Mouse (Mus musculus): Measurements from ENCODE around the gene Synpo2. TPM values are rescaled to one million over a fixed set of nuclear protein-coding genes. Genes with fewer than 3 reads are reported as not detected.

The Synpo2 gene
- polyA plus RNA-seq, 1 experiment from 2014 or later, result 2.8 TPM

DNA sequence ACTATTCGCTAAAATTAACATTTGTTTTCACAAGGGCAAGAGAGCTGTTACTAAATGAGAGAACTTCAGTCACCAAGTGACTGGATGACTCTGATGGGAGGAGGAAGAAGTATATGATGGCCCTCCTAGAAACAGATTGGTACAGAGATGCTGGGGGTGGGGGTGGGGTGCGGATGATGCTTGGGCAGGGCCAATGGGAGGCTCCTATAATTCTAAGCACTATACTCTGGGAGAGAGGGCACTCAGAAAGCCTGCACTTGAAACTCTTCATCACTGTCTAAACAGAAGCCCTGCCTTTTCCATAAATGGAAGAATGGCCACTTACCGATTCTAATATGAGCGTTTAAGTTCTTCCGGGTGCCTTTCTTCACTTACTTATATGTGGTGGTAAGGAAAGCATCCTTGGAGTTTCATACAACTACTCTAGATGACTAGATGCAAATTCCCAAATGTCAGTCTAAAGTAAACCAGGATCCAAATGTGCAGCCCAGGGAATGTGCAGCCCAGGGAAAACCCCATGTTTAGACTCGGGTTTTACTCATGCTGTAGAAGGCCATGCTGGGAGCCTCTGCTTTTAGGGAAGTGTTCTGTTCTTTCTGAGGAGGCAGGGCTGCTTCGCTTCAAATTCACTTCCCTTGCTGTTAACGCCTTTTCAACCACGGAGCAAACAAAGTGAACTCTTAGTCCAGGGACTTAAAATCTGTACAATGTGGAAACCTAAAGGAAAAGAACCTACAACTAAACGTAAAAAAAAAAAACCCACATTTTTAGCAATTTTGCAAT lies 86.4 kb downstream of the Synpo2 start:
- Histone ChIP-seq H3K9me3 (ENCODE audit: control insufficient read depth, low read length) (no peaks in the 10 kb centered on the region), H3K27me3 (ENCODE audit: control insufficient read depth, insufficient read depth, low read length) (no peaks in the 10 kb centered on the region), H3K36me3 (ENCODE audit: control insufficient read depth, insufficient read depth, low read length) (no peaks in the 10 kb centered on the region), H3K9ac (replicated peaks; ENCODE audit: low read depth, low read length) (no peak overlapping the region), H3K4me3 (ENCODE audit: low read depth, low read length) (no peak overlapping the region), H3K4me1 (ENCODE audit: control insufficient read depth, insufficient read depth, low read length) (no peaks in the 10 kb centered on the region), H3K27ac (ENCODE audit: low read depth, low read length) (no peak overlapping the region), H3K4me2 (ENCODE audit: low read depth, low read length) (no peak overlapping the region)
- 86% methylated on average over 10 of the region's 10 CpGs for WGBS
- ATAC-seq (ENCODE audit: low read depth), result no peak

DNA sequence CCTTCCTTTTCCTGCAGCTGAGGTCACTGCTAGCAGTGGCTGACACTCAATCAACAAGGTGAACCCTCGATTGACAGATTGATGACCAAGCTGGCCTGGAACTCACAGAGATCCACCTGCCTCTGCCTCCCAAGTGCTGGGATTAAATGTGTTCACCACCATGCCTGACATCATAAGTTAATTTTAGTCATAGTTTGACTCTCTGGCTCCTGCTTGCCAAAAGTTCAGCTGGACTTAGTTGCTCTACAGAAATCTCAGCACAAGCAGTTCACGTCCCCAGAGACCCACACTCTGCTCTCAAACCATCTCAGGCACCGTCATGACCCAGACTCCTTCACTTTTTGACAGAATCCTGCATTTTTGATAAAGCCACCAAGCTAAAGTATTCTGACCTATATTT lies 87.3 kb downstream of the Synpo2 start:
- no peaks in the 10 kb centered on the region for H3K4me1 ChIP-seq (ENCODE audit: control insufficient read depth, insufficient read depth, low read length)
- no peaks in the 10 kb centered on the region for H3K36me3 ChIP-seq (ENCODE audit: control insufficient read depth, insufficient read depth, low read length)
- H3K4me3 ChIP-seq (ENCODE audit: low read depth, low read length), result no peak overlapping the region
- no peaks in the 10 kb centered on the region for H3K27me3 ChIP-seq (ENCODE audit: control insufficient read depth, insufficient read depth, low read length)
- ATAC-seq (ENCODE audit: low read depth), result no peak
- no peak overlapping the region for H3K9ac ChIP-seq (replicated peaks; ENCODE audit: low read depth, low read length)
- no peaks in the 10 kb centered on the region for H3K9me3 ChIP-seq (ENCODE audit: control insufficient read depth, low read length)
- 86% methylated on average over 3 of the region's 3 CpGs for WGBS
- H3K27ac ChIP-seq (ENCODE audit: low read depth, low read length), result no peak overlapping the region
- no peak overlapping the region for H3K4me2 ChIP-seq (ENCODE audit: low read depth, low read length)

DNA sequence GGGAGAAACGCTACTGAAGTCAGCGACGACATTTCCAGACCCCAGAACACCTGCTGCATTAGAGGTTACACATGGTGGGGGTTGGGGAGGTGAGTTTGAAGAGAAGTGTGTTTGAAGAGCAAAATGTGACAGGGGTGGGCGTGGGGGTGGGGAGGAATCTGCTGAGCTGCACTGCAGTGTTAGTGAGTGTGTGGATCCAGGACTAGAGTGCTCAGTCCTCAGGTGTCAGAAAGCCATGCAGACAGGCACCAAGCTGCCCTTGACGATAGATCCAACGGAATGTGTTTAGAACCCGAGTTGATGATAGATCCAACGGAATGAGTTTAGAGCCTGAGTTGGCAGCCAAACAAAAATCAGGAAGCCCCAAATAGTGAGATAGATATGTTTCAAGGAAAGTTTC lies 89.4 kb downstream of the Synpo2 start:
- no peaks in the 10 kb centered on the region for H3K9me3 ChIP-seq (ENCODE audit: control insufficient read depth, low read length)
- no peak overlapping the region for H3K9ac ChIP-seq (replicated peaks; ENCODE audit: low read depth, low read length)
- no peak for ATAC-seq (ENCODE audit: low read depth)
- WGBS, result 86% methylated on average over 8 of the region's 8 CpGs
- H3K4me2 ChIP-seq (ENCODE audit: low read depth, low read length), result no peak overlapping the region
- no peak overlapping the region for H3K4me3 ChIP-seq (ENCODE audit: low read depth, low read length)
- H3K36me3 ChIP-seq (ENCODE audit: control insufficient read depth, insufficient read depth, low read length), result no peaks in the 10 kb centered on the region
- no peaks in the 10 kb centered on the region for H3K4me1 ChIP-seq (ENCODE audit: control insufficient read depth, insufficient read depth, low read length)
- no peak overlapping the region for H3K27ac ChIP-seq (ENCODE audit: low read depth, low read length)
- H3K27me3 ChIP-seq (ENCODE audit: control insufficient read depth, insufficient read depth, low read length), result no peaks in the 10 kb centered on the region

DNA sequence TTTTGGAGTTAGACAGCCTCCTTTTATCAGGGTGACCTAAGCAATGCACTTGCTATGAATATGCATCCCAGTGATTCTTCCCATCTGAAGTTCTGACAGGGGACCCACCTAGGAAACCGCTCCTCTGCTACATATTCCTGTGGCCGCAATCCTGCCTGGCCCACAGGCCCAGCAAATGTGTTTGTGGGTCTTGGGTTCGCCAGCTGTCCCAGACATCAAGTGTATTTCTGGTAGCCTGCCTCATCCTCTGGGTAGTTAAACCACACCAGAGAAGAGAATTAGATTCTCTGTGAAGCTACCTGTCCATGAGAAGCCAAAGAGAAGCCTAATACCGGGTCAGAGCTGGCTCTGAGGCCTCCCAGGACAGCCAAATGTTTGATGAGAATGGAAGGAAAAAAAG lies 90.0 kb downstream of the Synpo2 start:
- no peak overlapping the region for H3K4me2 ChIP-seq (ENCODE audit: low read depth, low read length)
- H3K4me1 ChIP-seq (ENCODE audit: control insufficient read depth, insufficient read depth, low read length), result no peaks in the 10 kb centered on the region
- no peak overlapping the region for H3K27ac ChIP-seq (ENCODE audit: low read depth, low read length)
- no peak overlapping the region for H3K4me3 ChIP-seq (ENCODE audit: low read depth, low read length)
- H3K36me3 ChIP-seq (ENCODE audit: control insufficient read depth, insufficient read depth, low read length), result no peaks in the 10 kb centered on the region
- H3K9ac ChIP-seq (replicated peaks; ENCODE audit: low read depth, low read length), result no peak overlapping the region
- no peaks in the 10 kb centered on the region for H3K9me3 ChIP-seq (ENCODE audit: control insufficient read depth, low read length)
- H3K27me3 ChIP-seq (ENCODE audit: control insufficient read depth, insufficient read depth, low read length), result no peaks in the 10 kb centered on the region
- WGBS, result 87% methylated on average over 4 of the region's 4 CpGs
- ATAC-seq (ENCODE audit: low read depth), result no peak

DNA sequence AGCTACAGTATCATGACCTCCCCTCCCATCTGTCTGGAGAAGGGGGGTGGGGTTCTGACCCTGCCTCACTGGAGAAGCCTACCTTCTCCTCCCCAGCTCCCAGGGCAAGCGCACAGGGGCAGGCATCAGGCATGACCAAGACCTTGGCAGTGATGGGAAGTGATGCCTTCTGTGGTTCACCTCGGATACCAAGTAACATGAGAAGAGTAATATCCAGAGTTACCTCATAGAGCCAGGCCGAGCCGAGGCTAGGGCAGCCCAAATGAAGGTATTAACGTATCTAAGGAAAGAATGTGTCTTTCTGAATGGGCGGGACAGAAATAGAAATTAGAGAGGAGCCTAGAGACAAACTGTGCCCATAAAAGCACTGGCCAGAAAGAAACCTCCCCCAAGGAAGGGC lies 92.5 kb downstream of the Synpo2 start:
- H3K27me3 ChIP-seq (ENCODE audit: control insufficient read depth, insufficient read depth, low read length), result no peaks in the 10 kb centered on the region
- no peaks in the 10 kb centered on the region for H3K9me3 ChIP-seq (ENCODE audit: control insufficient read depth, low read length)
- H3K36me3 ChIP-seq (ENCODE audit: control insufficient read depth, insufficient read depth, low read length), result no peaks in the 10 kb centered on the region
- H3K4me1 ChIP-seq (ENCODE audit: control insufficient read depth, insufficient read depth, low read length), result no peaks in the 10 kb centered on the region
- no peak for ATAC-seq (ENCODE audit: low read depth)
- no peak overlapping the region for H3K4me3 ChIP-seq (ENCODE audit: low read depth, low read length)
- H3K4me2 ChIP-seq (ENCODE audit: low read depth, low read length), result no peak overlapping the region
- H3K9ac ChIP-seq (replicated peaks; ENCODE audit: low read depth, low read length), result no peak overlapping the region
- 85% methylated on average over 6 of the region's 6 CpGs for WGBS
- no peak overlapping the region for H3K27ac ChIP-seq (ENCODE audit: low read depth, low read length)

DNA sequence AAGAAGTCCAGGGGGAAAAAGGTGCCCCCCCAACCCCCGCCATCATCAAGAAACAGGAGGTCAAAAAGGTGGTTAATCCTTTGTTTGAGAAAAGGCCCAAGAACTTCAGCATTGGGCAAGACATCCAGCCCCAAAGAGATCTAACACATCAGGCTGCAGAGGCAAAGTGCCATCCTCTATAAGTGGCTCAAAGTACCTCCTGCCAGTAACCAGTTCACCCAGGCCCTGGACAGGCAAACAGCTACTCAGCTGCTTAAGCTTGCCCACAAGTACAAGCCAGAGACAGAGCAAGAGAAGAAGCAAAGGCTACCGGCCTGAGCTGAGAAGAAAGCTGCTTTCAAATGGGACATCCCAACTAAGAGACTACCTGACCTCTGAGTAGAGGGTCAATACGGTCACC lies 93.7 kb downstream of the Synpo2 start:
- no peaks in the 10 kb centered on the region for H3K4me1 ChIP-seq (ENCODE audit: control insufficient read depth, insufficient read depth, low read length)
- 89% methylated on average over 3 of the region's 3 CpGs for WGBS

DNA sequence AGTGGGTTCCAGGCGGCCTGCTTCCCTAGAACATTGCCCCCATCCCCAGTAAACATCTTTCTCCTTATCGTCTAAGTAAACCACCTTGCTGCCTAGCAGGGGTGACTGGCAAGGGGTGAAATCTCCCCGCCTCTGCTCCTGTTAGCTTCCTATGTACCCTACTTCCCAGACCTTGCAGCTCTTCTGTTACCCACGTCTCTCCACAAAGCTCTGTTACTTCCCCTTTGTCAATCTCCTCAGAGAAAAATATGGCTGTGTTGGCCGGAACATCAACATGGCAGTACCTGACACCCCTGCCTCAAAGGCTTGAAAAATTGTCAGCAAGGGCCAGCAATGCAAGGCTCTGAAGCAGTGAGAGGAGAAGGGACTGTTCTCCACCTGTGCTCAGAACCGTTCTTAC lies 94.9 kb downstream of the Synpo2 start:
- no peaks in the 10 kb centered on the region for H3K9me3 ChIP-seq (ENCODE audit: control insufficient read depth, low read length)
- H3K27me3 ChIP-seq (ENCODE audit: control insufficient read depth, insufficient read depth, low read length), result no peaks in the 10 kb centered on the region
- WGBS, result 75% methylated on average over 6 of the region's 6 CpGs
- no peak for ATAC-seq (ENCODE audit: low read depth)
- no peaks in the 10 kb centered on the region for H3K4me1 ChIP-seq (ENCODE audit: control insufficient read depth, insufficient read depth, low read length)
- no peaks in the 10 kb centered on the region for H3K36me3 ChIP-seq (ENCODE audit: control insufficient read depth, insufficient read depth, low read length)
- H3K4me3 ChIP-seq (ENCODE audit: low read depth, low read length), result no peak overlapping the region
- no peak overlapping the region for H3K4me2 ChIP-seq (ENCODE audit: low read depth, low read length)
- H3K27ac ChIP-seq (ENCODE audit: low read depth, low read length), result no peak overlapping the region
- H3K9ac ChIP-seq (replicated peaks; ENCODE audit: low read depth, low read length), result no peak overlapping the region

More for the DNA sequence above, 93.7 kb downstream of the Synpo2 start:
- Histone ChIP-seq H3K9ac (replicated peaks; ENCODE audit: low read depth, low read length) (no peak overlapping the region), H3K27me3 (ENCODE audit: control insufficient read depth, insufficient read depth, low read length) (no peaks in the 10 kb centered on the region), H3K9me3 (ENCODE audit: control insufficient read depth, low read length) (no peaks in the 10 kb centered on the region), H3K36me3 (ENCODE audit: control insufficient read depth, insufficient read depth, low read length) (no peaks in the 10 kb centered on the region), H3K4me3 (ENCODE audit: low read depth, low read length) (no peak overlapping the region), H3K27ac (ENCODE audit: low read depth, low read length) (no peak overlapping the region), H3K4me2 (ENCODE audit: low read depth, low read length) (no peak overlapping the region)
- no peak for ATAC-seq (ENCODE audit: low read depth)

DNA sequence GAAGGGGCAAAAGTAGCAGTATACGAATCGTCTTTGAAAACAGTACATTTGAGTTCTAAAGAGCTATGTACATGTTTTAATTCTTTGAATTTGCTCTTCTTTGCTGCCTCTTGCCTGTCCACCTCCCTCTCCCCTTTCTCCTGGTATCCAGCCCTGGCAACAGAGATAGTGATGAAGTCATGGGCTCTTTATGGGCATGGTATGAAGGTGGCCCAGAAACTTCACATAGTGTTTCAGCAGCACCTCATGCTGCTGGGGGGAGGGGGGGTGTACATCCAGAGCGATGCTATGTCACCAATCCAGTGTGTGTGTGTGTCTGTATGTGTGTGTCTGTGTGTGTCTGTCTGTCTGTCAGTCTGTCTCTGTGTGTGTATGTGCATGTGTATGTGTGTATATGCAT lies 95.8 kb downstream of the Synpo2 start:
- no peak for ATAC-seq (ENCODE audit: low read depth)
- no peak overlapping the region for H3K27ac ChIP-seq (ENCODE audit: low read depth, low read length)
- H3K36me3 ChIP-seq (ENCODE audit: control insufficient read depth, insufficient read depth, low read length), result no peaks in the 10 kb centered on the region
- H3K9me3 ChIP-seq (ENCODE audit: control insufficient read depth, low read length), result no peaks in the 10 kb centered on the region
- H3K4me1 ChIP-seq (ENCODE audit: control insufficient read depth, insufficient read depth, low read length), result no peaks in the 10 kb centered on the region
- no peak overlapping the region for H3K4me2 ChIP-seq (ENCODE audit: low read depth, low read length)
- 95% methylated on average over 3 of the region's 3 CpGs for WGBS
- H3K9ac ChIP-seq (replicated peaks; ENCODE audit: low read depth, low read length), result no peak overlapping the region
- no peak overlapping the region for H3K4me3 ChIP-seq (ENCODE audit: low read depth, low read length)
- no peaks in the 10 kb centered on the region for H3K27me3 ChIP-seq (ENCODE audit: control insufficient read depth, insufficient read depth, low read length)

DNA sequence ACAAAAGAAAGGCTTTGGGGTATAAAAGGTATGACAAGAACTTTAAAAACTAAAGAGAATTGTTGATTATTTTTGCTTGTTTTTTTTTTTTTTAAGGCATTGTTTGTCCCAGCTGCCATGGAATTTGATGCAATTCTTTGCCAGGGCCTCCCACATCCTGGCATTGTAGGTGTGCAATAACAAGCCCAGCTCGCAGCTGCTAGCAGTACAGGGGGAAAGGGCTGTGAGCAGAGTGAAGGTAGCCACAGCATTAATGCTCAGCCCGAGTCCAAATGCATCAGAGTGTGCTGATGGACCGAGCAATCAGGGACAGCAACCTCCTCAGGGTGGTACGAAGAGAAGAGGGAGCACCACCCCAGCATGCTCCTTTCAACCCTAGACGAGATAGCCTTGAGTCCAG lies 96.3 kb downstream of the Synpo2 start:
- Histone ChIP-seq H3K9me3 (ENCODE audit: control insufficient read depth, low read length) (no peaks in the 10 kb centered on the region), H3K4me3 (ENCODE audit: low read depth, low read length) (no peak overlapping the region), H3K27ac (ENCODE audit: low read depth, low read length) (no peak overlapping the region), H3K9ac (replicated peaks; ENCODE audit: low read depth, low read length) (no peak overlapping the region), H3K36me3 (ENCODE audit: control insufficient read depth, insufficient read depth, low read length) (no peaks in the 10 kb centered on the region), H3K27me3 (ENCODE audit: control insufficient read depth, insufficient read depth, low read length) (no peaks in the 10 kb centered on the region), H3K4me1 (ENCODE audit: control insufficient read depth, insufficient read depth, low read length) (no peaks in the 10 kb centered on the region), H3K4me2 (ENCODE audit: low read depth, low read length) (no peak overlapping the region)
- ATAC-seq (ENCODE audit: low read depth), result no peak
- WGBS, result 76% methylated on average over 5 of the region's 5 CpGs

Measured in neural tube, embryonic 14.5 days (tissue).